ENCODE assay signal across 8 mouse cellular contexts in genomic region chr3:88758045-88758500, GRCm38 (mm10). TPM values are rescaled to one million over a fixed set of nuclear protein-coding genes. Genes with fewer than 3 reads are reported as not detected.
A peak's percentile ranks its signal among the peaks of the same experiment; 100 is the strongest.
DNase-seq lines count a peak whose midpoint lies in the region; ATAC-seq and TF ChIP-seq lines count a peak whose summit lies in the region.

No protein-coding gene starts in this region.

- no peaks in the 10 kb centered on the region for H3K9me3 ChIP-seq in forebrain, embryonic 10.5 days
- no peaks in the 10 kb centered on the region for H3K9me3 ChIP-seq in heart, embryonic 13.5 days
- no peaks in the 10 kb centered on the region for H3K9me3 ChIP-seq in limb, embryonic 15.5 days

- peak overlapping the region; percentile 73 for H3K9ac ChIP-seq in heart, embryonic 13.5 days
- no peak overlapping the region for H3K9ac ChIP-seq in limb, embryonic 15.5 days

- WGBS in forebrain, embryonic 10.5 days: 10% methylated on average over 5 of the region's 5 CpGs
- 2% methylated on average over 5 of the region's 5 CpGs for WGBS in heart, embryonic 13.5 days
- WGBS in limb, embryonic 15.5 days: 23% methylated on average over 5 of the region's 5 CpGs

- peak; percentile 23; the same call in 1 of the 2 replicates for ATAC-seq in heart, embryonic 13.5 days (ENCODE audit: extremely low read depth, insufficient number of reproducible peaks, low FRiP score, low TSS enrichment)
- ATAC-seq in limb, embryonic 15.5 days (ENCODE audit: insufficient number of reproducible peaks, low FRiP score, low TSS enrichment, low read depth): peak; percentile 31; the same call in 1 of the 2 replicates

- H3K27ac ChIP-seq in forebrain, embryonic 10.5 days: peak overlapping the region; percentile 90
- peak overlapping the region; percentile 88 for H3K27ac ChIP-seq in heart, embryonic 13.5 days (replicated peaks)
- H3K27ac ChIP-seq in limb, embryonic 15.5 days: peak overlapping the region; percentile 60

- H3K36me3 ChIP-seq in forebrain, embryonic 10.5 days (replicated peaks): peaks cover 97% of the 10 kb centered on the region
- H3K36me3 ChIP-seq in heart, embryonic 13.5 days: peaks cover 26% of the 10 kb centered on the region
- peaks cover 21% of the 10 kb centered on the region; the same call in 1 of the 2 replicates for H3K36me3 ChIP-seq in limb, embryonic 15.5 days
- H3K36me3 ChIP-seq in myocyte (ENCODE audit: control insufficient read depth, insufficient read depth): no peaks in the 10 kb centered on the region

- no peaks in the 10 kb centered on the region for H3K79me2 ChIP-seq in myocyte (ENCODE audit: control insufficient read depth, insufficient read depth)

- peak; percentile 57 for DNase-seq in cerebellum, adult 11 months
- DNase-seq in forebrain, embryonic 10.5 days (ENCODE audit: extremely low spot score, low spot score): peak; percentile 58
- peak; percentile 87 for DNase-seq in kidney, postnatal 10 days
- peak; percentile 62 for DNase-seq in urinary bladder, postnatal 14 days (ENCODE audit: low spot score)
- DNase-seq in c-Kit-positive CD71-positive TER-119-positive erythroid progenitor cells, embryonic 14.5 days (ENCODE audit: low spot score): no peak

- no peak for TF ChIP-seq POLR2A in myocyte (IDR thresholded peaks at IDR 0.05; ENCODE audit: insufficient read length, low read depth)

- no peaks in the 10 kb centered on the region for H3K27me3 ChIP-seq in forebrain, embryonic 10.5 days (ENCODE audit: poor library complexity, severe bottlenecking)
- H3K27me3 ChIP-seq in heart, embryonic 13.5 days (replicated peaks): no peaks in the 10 kb centered on the region
- no peaks in the 10 kb centered on the region for H3K27me3 ChIP-seq in limb, embryonic 15.5 days
- H3K27me3 ChIP-seq in myocyte (ENCODE audit: control insufficient read depth, insufficient read depth, insufficient read length): no peaks in the 10 kb centered on the region

- no peak overlapping the region for H3ac ChIP-seq in myocyte (ENCODE audit: control insufficient read depth, insufficient read length)

- H3K4me2 ChIP-seq in heart, embryonic 13.5 days: peak overlapping the region; percentile 57
- H3K4me2 ChIP-seq in limb, embryonic 15.5 days: no peak overlapping the region
- peak overlapping the region; percentile 30 for H3K4me2 ChIP-seq in myocyte (ENCODE audit: low read depth)

- peaks cover 49% of the 10 kb centered on the region for H3K4me1 ChIP-seq in forebrain, embryonic 10.5 days
- H3K4me1 ChIP-seq in heart, embryonic 13.5 days: peaks cover 36% of the 10 kb centered on the region
- H3K4me1 ChIP-seq in limb, embryonic 15.5 days: peaks cover 3% of the 10 kb centered on the region

- H3K4me3 ChIP-seq in forebrain, embryonic 10.5 days: peak overlapping the region; percentile 29
- peak overlapping the region; percentile 5; the same call in 1 of the 2 replicates for H3K4me3 ChIP-seq in heart, embryonic 13.5 days
- H3K4me3 ChIP-seq in limb, embryonic 15.5 days: no peak overlapping the region
- no peak overlapping the region for H3K4me3 ChIP-seq in myocyte

TF ChIP-seq in myocyte, 11 proteins besides CTCF, POLR2A, EP300 and RAD21:
- TF ChIP-seq SRF (IDR thresholded peaks at IDR 0.05; ENCODE audit: control insufficient read depth, insufficient read length, low read depth): no peak
- no peak for TF ChIP-seq MYOD1 (IDR thresholded peaks at IDR 0.05; ENCODE audit: control insufficient read depth in 1 of 3, insufficient read length in 2 of 3, low read depth in 2 of 3)
- TF ChIP-seq POLR2AphosphoS2 (IDR thresholded peaks at IDR 0.05; ENCODE audit: insufficient read length, low read depth): no peak

RNA-seq across cellular contexts. Expression of gene Syt11, which starts 16.9 kb away (rescaled TPM):
- 121 and 123 TPM in 2 replicates for polyA plus RNA-seq in forebrain, embryonic 10.5 days (2016; fragmentation: Nextera tagmentation; extraction: Ambion mirVana)
- 11.7 and 12.8 TPM in 2 replicates for polyA plus RNA-seq in heart, embryonic 13.5 days (2015; fragmentation: Nextera tagmentation; extraction: Ambion mirVana)
- polyA plus RNA-seq in limb, embryonic 15.5 days (2015; fragmentation: Nextera tagmentation; extraction: Ambion mirVana): 16.9 and 17.5 TPM in 2 replicates
- polyA plus RNA-seq in myocyte (2012; fragmentation: generic; extraction: Trizol): 3.1 TPM

RNA-seq across cellular contexts. Expression of gene Rit1, which starts 41.4 kb away (rescaled TPM):
- 32.3 and 34.3 TPM in 2 replicates for polyA plus RNA-seq in forebrain, embryonic 10.5 days (2016; fragmentation: Nextera tagmentation; extraction: Ambion mirVana)
- polyA plus RNA-seq in heart, embryonic 13.5 days (2015; fragmentation: Nextera tagmentation; extraction: Ambion mirVana): 51.7 and 56.8 TPM in 2 replicates
- 65.7 and 65.8 TPM in 2 replicates for polyA plus RNA-seq in limb, embryonic 15.5 days (2015; fragmentation: Nextera tagmentation; extraction: Ambion mirVana)
- polyA plus RNA-seq in myocyte (2012; fragmentation: generic; extraction: Trizol): 62.3 TPM

Comparison
In these comparisons a context has a peak if more than half of its experiments do, and no peak if none do; other contexts are left out.
1. H3K4me3 ChIP-seq: peak in forebrain, embryonic 10.5 days (single experiment) and heart, embryonic 13.5 days (single experiment); none in limb, embryonic 15.5 days (single experiment) and myocyte (single experiment).
2. Peak in every context shown above with its lines, with median percentiles within 50 percentile points of each other: H3K27ac ChIP-seq.